ENCODE assay signal across 26 mouse cellular contexts in genomic region chr10:117626297-117626613, GRCm38 (mm10). TPM values are rescaled to one million over a fixed set of nuclear protein-coding genes. Genes with fewer than 3 reads are reported as not detected.
"Had no signal": no experiment of that assay in that cellular context is flagged by ENCODE, and none has a peak within 500 bp of the region (broad histone marks: within the 10 kb centered on the region; RNA-seq: fewer than 3 reads in every experiment).

No protein-coding gene starts in this region.

- H3K4me3 ChIP-seq: embryonic facial prominence, embryonic 10.5 days; embryonic facial prominence, embryonic 12.5 days; embryonic facial prominence, embryonic 13.5 days; embryonic facial prominence, embryonic 15.5 days; erythroblast, embryonic 14.5 days; forebrain, embryonic 10.5 days; forebrain, embryonic 12.5 days; forebrain, embryonic 13.5 days; forebrain, embryonic 15.5 days; gastrocnemius, adult 2 months; heart, adult 2 months; heart, embryonic 10.5 days had no signal

- H3K9ac ChIP-seq: embryonic facial prominence, embryonic 12.5 days; embryonic facial prominence, embryonic 13.5 days; embryonic facial prominence, embryonic 15.5 days; forebrain, embryonic 12.5 days; forebrain, embryonic 13.5 days; forebrain, embryonic 15.5 days; forebrain, postnatal 0 days had no signal

- H3K36me3 ChIP-seq: embryonic facial prominence, embryonic 10.5 days; embryonic facial prominence, embryonic 12.5 days; embryonic facial prominence, embryonic 13.5 days; embryonic facial prominence, embryonic 15.5 days; forebrain, embryonic 10.5 days; forebrain, embryonic 12.5 days; forebrain, embryonic 15.5 days; heart, embryonic 10.5 days had no signal

- H3K27ac ChIP-seq: embryonic facial prominence, embryonic 10.5 days; embryonic facial prominence, embryonic 12.5 days; embryonic facial prominence, embryonic 13.5 days; embryonic facial prominence, embryonic 15.5 days; forebrain, embryonic 10.5 days; forebrain, embryonic 12.5 days; forebrain, embryonic 13.5 days; forebrain, embryonic 15.5 days; gastrocnemius, adult 2 months; heart, adult 2 months; heart, embryonic 10.5 days had no signal

- ATAC-seq: forebrain, embryonic 13.5 days; forebrain, embryonic 14.5 days; forebrain, embryonic 15.5 days; forebrain, embryonic 16.5 days; forebrain, postnatal 0 days had no signal

- DNase-seq: cerebellum, adult 9-11 months; cerebellum, postnatal 14 days; cerebellum, postnatal 25 days; cerebellum, postnatal 36 days; forebrain, postnatal 0 days; gastrocnemius, adult 2 months; gastrocnemius, postnatal 10 days; gastrocnemius, postnatal 14 days; gastrocnemius, postnatal 25 days; gastrocnemius, postnatal 36 days; heart, adult 11 months; heart, adult 18-20 months; heart, adult 2 months had no signal

- H3K4me2 ChIP-seq: embryonic facial prominence, embryonic 12.5 days; embryonic facial prominence, embryonic 13.5 days; embryonic facial prominence, embryonic 15.5 days; forebrain, embryonic 12.5 days; forebrain, embryonic 13.5 days; forebrain, embryonic 15.5 days; heart, embryonic 11.5 days had no signal

- H3K9me3 ChIP-seq: embryonic facial prominence, embryonic 10.5 days; embryonic facial prominence, embryonic 12.5 days; embryonic facial prominence, embryonic 13.5 days; embryonic facial prominence, embryonic 15.5 days; forebrain, embryonic 10.5 days; forebrain, embryonic 12.5 days; forebrain, embryonic 13.5 days; forebrain, embryonic 15.5 days; heart, embryonic 10.5 days had no signal

RNA-seq across cellular contexts. Expression of gene Cpm, which starts 3.0 kb away (rescaled TPM):
- polyA plus RNA-seq: erythroblast, embryonic 14.5 days had no signal
